Comparison of ENCODE assay signal across 14 mouse cellular contexts in genomic region chr3:121604081-121604480, GRCm38 (mm10).
DNase-seq lines count a peak whose midpoint lies in the region; ATAC-seq lines count a peak whose summit lies in the region.
"Had no signal": no experiment of that assay in that cellular context is flagged by ENCODE, and none has a peak within 500 bp of the region (broad histone marks: within the 10 kb centered on the region; RNA-seq: fewer than 3 reads in every experiment).

No protein-coding gene starts in this region.

- no peak overlapping the region for H3K27ac ChIP-seq in forebrain, embryonic 14.5 days (ENCODE audit: low read depth, low read length)
- H3K27ac ChIP-seq: embryonic facial prominence, embryonic 12.5 days; hindbrain, embryonic 12.5 days; kidney, postnatal 0 days; liver, embryonic 14.5 days had no signal

- no peaks in the 10 kb centered on the region for H3K27me3 ChIP-seq in forebrain, embryonic 14.5 days (replicated peaks; ENCODE audit: control insufficient read depth, insufficient read depth, low read length)
- H3K27me3 ChIP-seq: embryonic facial prominence, embryonic 12.5 days; hindbrain, embryonic 12.5 days had no signal

- no peak overlapping the region for H3K4me3 ChIP-seq in forebrain, embryonic 14.5 days (ENCODE audit: low read depth, low read length)
- H3K4me3 ChIP-seq: embryonic facial prominence, embryonic 12.5 days; hindbrain, embryonic 12.5 days had no signal

- no peak for ATAC-seq in forebrain, embryonic 14.5 days

- H3K4me1 ChIP-seq in forebrain, embryonic 14.5 days (ENCODE audit: control insufficient read depth, insufficient read depth, low read length), result no peaks in the 10 kb centered on the region
- H3K4me1 ChIP-seq: embryonic facial prominence, embryonic 12.5 days had no signal

- H3K4me2 ChIP-seq in forebrain, embryonic 14.5 days (ENCODE audit: low read length), result no peak overlapping the region
- H3K4me2 ChIP-seq: embryonic facial prominence, embryonic 12.5 days; hindbrain, embryonic 12.5 days had no signal

- WGBS in forebrain, embryonic 14.5 days, result 91% methylated on average over 9 of the region's 9 CpGs

- H3K9me3 ChIP-seq in forebrain, embryonic 14.5 days (replicated peaks; ENCODE audit: control insufficient read depth, low read length), result no peaks in the 10 kb centered on the region
- H3K9me3 ChIP-seq: embryonic facial prominence, embryonic 12.5 days; hindbrain, embryonic 12.5 days had no signal

- peak; percentile 79 for DNase-seq in adrenal gland, adult 2 months
- DNase-seq in adrenal gland, postnatal 4 days (ENCODE audit: low spot score in 2 of 2), result no peak
- peak; percentile 45 for DNase-seq in layer of hippocampus, adult 11-12 months (ENCODE audit: low spot score)
- no peak for DNase-seq in layer of hippocampus, adult 9-10 months (ENCODE audit: low spot score)
- DNase-seq in adipocyte (ENCODE audit: low spot score), result peak; percentile 66
- DNase-seq in layer of hippocampus, adult 8-10 months (ENCODE audit: low spot score in 2 of 2), result peak; percentile 18 to 33
- no peak for DNase-seq in gastrocnemius, postnatal 4 days (ENCODE audit: low spot score in 2 of 2)
- no peak for DNase-seq in forebrain, embryonic 14.5 days (ENCODE audit: low spot score)
- DNase-seq: midbrain, embryonic 14.5 days; thymus, postnatal 36 days had no signal

- no peak overlapping the region for H3K9ac ChIP-seq in forebrain, embryonic 14.5 days (ENCODE audit: low read length)
- H3K9ac ChIP-seq: embryonic facial prominence, embryonic 12.5 days; hindbrain, embryonic 12.5 days; liver, embryonic 14.5 days had no signal

- H3K36me3 ChIP-seq in forebrain, embryonic 14.5 days (ENCODE audit: control insufficient read depth, insufficient read depth, low read length), result no peaks in the 10 kb centered on the region
- H3K36me3 ChIP-seq: embryonic facial prominence, embryonic 12.5 days; hindbrain, embryonic 12.5 days had no signal

Comparison
In these comparisons a context has a peak if more than half of its experiments do, and no peak if none do; other contexts are left out.
1. DNase-seq: peak in adrenal gland, adult 2 months (single experiment), layer of hippocampus, adult 11-12 months (single experiment), adipocyte (single experiment) and layer of hippocampus, adult 8-10 months (2 of 2); none in adrenal gland, postnatal 4 days (0 of 2), layer of hippocampus, adult 9-10 months (single experiment), gastrocnemius, postnatal 4 days (0 of 2) and forebrain, embryonic 14.5 days (single experiment).